Mouse (Mus musculus): ENCODE results near the gene Rab5b.

GRCm38 (mm10) chr10:128631571-128631970, 64.5 kb downstream of the Rab5b start:
- TF ChIP-seq CTCF (IDR thresholded peaks at IDR 0.05; ENCODE audit: low read depth) (no peak), EP300 (optimal IDR thresholded peaks at IDR 0.05) (no peak)

Data from stomach, postnatal 0 days (tissue).